Mouse (Mus musculus) embryo, embryonic 11 days (tissue): ENCODE measurements around the gene Tpcn1.

ENCODE experiments used
- DNase-seq: peaks from one replicate; pipeline ENCODE4 v3.0.0-alpha.2; 2015

Gene Tpcn1

DNA sequence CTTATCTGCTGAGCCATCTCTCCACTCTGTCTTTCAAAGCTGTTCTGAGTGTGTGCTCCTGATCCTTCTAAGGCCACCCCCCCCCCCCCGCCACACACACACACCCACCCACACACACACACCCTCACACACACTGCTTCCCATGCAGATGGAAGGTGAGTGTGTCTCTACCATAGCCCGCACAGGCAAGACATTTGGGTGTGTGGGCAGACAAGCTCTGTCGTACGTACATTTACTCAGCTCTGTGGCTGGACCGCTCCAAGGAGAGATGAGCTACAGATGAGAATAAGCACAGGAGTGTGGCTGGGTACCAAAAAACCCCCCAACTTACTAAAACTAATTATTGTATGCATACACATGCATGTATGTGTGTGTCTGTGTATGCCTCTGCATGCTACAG is 37.8 kb downstream of the Tpcn1 start:
- DNase-seq: no peak

GRCm38 (mm10) chr5:120550137-120550536 is 38.3 kb downstream of the Tpcn1 start:
- DNase-seq: no peak

DNA sequence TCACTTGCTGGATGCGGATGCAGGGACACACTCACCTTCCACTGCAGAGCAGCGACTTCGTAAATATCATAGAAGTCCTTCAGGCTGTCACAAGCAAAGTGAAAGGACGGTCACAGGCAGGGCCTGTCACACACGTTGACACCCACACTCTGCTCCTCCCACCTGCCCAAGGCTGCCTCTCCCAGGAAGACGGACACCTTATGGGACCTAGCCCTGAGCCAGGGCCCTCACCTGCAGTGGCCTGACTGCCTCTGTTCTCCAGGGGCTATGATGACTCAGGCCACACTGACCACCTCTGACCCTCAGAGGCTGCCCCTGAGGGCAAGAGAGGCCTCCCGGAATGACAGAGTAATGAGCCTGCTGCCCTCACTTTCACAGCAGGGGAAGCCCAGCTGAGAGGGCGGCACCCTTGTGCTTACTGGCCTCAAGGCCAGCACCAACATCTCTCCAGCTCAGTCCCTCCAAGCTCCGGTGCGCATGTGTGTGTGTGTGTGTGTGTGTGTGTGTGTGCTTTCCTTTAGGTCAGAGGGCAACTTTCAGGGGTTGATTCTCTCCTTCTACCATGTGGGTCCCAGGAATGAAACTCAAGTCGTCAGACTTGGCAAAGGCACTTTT is 40.1 kb downstream of the Tpcn1 start:
- DNase-seq: no peak

DNA sequence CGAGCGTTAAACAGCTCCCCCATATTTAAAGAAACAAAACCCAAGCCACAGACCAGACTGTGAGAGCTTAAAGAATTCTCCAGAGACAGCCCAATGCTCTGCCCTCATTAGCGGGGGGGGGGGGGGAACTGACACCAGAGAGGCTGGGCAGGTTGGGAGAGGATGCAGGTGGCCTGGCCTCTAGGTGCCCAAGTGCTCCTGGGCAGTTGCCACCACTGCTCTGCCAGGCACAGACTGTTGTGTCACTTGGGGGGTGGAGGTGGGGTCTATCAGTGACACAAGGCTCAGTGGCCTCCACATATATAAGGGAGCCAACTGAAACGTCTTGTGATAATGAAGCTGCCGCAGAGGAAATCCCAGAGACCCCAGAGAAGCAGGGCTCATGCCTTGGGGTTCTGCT is 51.8 kb downstream of the Tpcn1 start:
- no peak for DNase-seq

GRCm38 (mm10) chr5:120536046-120536445 is 52.4 kb downstream of the Tpcn1 start:
- no peak for DNase-seq

DNA sequence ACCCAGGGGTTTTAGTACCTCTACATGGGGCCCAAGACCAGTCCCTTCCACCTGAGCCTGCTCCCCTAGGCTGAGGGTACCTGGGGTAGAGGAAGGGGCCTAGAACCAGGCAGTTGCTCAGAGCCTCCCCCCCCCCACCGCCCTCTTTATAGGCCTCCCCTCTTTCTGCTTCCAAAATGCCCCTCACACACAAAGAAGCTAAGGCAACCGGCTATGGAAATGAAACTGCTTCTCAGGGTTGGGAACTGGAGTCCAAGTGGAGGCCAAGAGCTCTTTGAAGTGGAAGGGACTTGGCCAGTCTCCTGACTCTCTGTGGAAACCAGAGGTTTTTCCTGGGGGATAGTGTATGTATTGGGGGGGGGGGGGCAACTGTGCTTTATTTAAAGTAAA is 53.8 kb downstream of the Tpcn1 start:
- DNase-seq: no peak

DNA sequence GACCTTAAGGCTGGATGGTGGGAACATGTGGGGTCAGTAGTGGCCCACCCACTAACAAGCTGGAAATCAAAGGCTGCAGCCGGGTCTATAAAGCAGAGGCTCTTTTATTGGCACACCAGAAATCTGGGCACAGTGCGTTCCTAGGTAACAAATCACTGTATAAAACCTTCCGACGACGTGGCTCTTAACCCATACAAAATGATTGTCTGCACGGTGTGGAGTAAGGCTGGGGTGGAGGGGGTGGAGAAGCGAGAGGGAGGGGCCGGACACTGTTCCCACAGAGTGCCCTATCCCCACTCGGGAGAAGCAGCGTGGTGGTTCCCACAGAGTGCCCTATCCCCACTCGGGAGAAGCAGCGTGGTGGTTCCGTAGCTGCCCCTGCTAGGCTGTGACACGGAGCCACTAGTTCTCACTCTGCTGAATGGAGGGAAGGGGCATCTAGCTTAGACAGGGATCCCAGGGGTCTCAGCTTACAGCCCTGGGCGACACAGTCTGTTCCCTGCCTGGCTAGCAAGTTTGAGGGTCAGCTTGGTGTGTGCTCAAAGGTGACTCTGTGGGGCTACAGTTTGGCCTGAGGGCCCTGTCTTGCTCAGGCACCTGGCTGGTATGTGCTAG is 54.3 kb downstream of the Tpcn1 start:
- DNase-seq: no peak

DNA sequence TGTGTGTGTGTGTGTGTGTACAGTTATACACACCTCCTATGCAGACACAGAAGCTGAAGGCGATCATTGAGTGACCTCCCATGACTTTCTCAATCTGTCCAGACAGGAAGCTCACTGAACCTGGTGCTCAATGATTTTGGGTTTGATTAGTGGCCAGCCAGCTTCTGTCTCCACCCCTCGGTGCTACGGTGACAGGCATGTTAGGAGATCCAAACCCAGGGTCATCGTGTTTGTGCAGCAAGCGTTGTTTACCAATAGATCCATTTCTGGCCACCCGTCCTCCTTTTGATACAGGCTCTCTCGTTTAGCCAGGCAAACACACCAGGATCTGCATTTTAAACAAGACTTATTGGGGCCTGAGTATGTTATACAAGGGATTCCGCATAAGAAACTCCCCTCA is 56.8 kb downstream of the Tpcn1 start:
- DNase-seq: no peak

GRCm38 (mm10) chr5:120527296-120527964 is 61.0 kb downstream of the Tpcn1 start:
- DNase-seq: no peak

- DNase-seq: no peak
Measured at GRCm38 (mm10) chr5:120526311-120526710, 62.2 kb downstream of the Tpcn1 start.

GRCm38 (mm10) chr5:120525737-120526136 is 62.7 kb downstream of the Tpcn1 start:
- DNase-seq: no peak

DNA sequence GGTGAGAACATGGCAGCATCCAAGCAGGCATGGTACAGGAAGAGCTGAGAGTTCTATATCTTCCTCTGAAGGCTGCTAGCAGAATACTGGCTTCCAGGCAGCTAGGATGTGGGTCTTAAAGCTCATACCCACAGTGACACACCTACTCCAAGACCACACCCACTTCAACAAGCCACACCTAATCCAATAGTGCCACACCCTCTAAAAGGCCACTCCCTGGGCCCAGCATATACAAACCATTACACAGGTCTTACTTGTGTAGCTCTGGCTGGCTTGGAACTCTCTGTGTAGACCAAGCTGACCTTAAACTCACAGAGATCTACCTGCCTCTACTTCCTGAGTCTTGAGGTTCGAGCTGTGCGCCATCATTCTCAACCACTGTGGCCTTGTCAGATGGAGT is 63.7 kb downstream of the Tpcn1 start:
- DNase-seq: no peak

- DNase-seq: no peak
Measured at GRCm38 (mm10) chr5:120522649-120523048, 65.8 kb downstream of the Tpcn1 start.

- no peak for DNase-seq
Measured at GRCm38 (mm10) chr5:120517552-120517951, 70.9 kb downstream of the Tpcn1 start.

- no peak for DNase-seq
Measured at GRCm38 (mm10) chr5:120516221-120516984, 72.1 kb downstream of the Tpcn1 start.

- DNase-seq: no peak
Measured at GRCm38 (mm10) chr5:120515451-120515850, 73.0 kb downstream of the Tpcn1 start.

DNA sequence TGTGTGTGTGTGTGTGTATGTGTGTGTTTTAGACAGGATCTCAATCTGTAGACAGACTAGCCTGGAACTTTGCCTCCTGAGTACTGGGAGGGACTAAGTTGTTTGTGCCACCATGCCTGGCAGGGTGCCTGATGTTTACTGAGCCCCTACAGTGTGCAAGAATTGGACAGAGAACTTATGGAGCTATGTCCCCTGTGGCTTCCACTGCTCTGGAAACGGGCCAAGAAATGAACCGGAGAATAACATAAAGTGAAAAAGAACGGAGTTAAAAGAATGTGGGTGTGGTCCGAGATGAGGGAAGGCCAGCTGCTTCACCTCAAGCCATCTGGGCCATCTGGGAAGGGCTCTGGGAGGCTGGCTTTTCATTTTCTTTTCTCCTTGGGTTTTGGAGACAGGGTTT is 73.7 kb downstream of the Tpcn1 start:
- peak; percentile 36 for DNase-seq

GRCm38 (mm10) chr5:120514031-120514677 is 74.3 kb downstream of the Tpcn1 start:
- DNase-seq: no peak

- DNase-seq: peak; percentile 32
Measured at GRCm38 (mm10) chr5:120512911-120513555, 75.4 kb downstream of the Tpcn1 start.

GRCm38 (mm10) chr5:120511643-120512220 is 76.7 kb downstream of the Tpcn1 start:
- no peak for DNase-seq

GRCm38 (mm10) chr5:120510982-120511642 is 77.4 kb downstream of the Tpcn1 start, which contains the start of gene Slc8b1:
Gene Slc8b1, plus strand, starts transcription at chr5:120511168.
- DNase-seq: peak; percentile 97

- no peak for DNase-seq
Measured at GRCm38 (mm10) chr5:120507311-120507710, 81.2 kb downstream of the Tpcn1 start.
